Mouse (Mus musculus) left cerebral cortex, adult 2 months (tissue): ENCODE data around the gene Rnf24. TPM values are rescaled to one million over a fixed set of nuclear protein-coding genes. Genes with fewer than 3 reads are reported as not detected.

ENCODE experiments used
- DNase-seq, 2 experiments: peaks; one replicate each; pipeline ENCODE4 v3.0.0; 2021 to 2022; ENCODE audit warnings: low spot score in 2 of 2, mixed read lengths in 1 of 2; ENCODE audit errors: extremely low spot score in 1 of 2
- H3K27ac ChIP-seq: fragments of 200-600 bp; 2 replicates; pipeline ENCODE4 v1.8.1; 2022
- H3K4me3 ChIP-seq: fragments of 200-600 bp; 2 replicates; pipeline ENCODE4 v1.8.1; 2022
- CTCF ChIP-seq: fragments of 200-600 bp; IDR thresholded peaks from 2 replicates; pipeline ENCODE4 v1.8.1; 2022; ENCODE audit warnings: antibody characterized with exemption, mild to moderate bottlenecking, moderate library complexity
- intact Hi-C: fragments of 180-260 bp; cut with DNase I; formaldehyde crosslinking; loops from one replicate; pipeline ENCODE4 v1.15.1; 2025
- total RNA-seq, 2 experiments: library from RNA; stranded (reverse); gene quantifications; 2 replicates each; pipeline ENCODE4 v1.2.3; 2021

Rnf24 gene
- total RNA-seq, 2 experiments from 2014 or later = 39.8 to 41.4 TPM

GRCm38 (mm10) chr2:131372276-131372877 is 19.7 kb upstream of the Rnf24 start:
- no peak for DNase-seq
- intact Hi-C loops = loop anchor here (2.0 to 10.0 kb wide), 2 partner anchors 20 to 992 kb away; partner anchors contain the start of gene Rnf24
- no peak for TF ChIP-seq CTCF
- Histone ChIP-seq H3K4me3 (no peak overlapping the region), H3K27ac (no peak overlapping the region; the same call in 1 of the 2 replicates)

GRCm38 (mm10) chr2:131371811-131372210 is 19.1 kb upstream of the Rnf24 start:
- no peak for DNase-seq
- intact Hi-C loops = loop anchor here (2.0 to 10.0 kb wide), 2 partner anchors 19 to 993 kb away; partner anchors contain the start of gene Rnf24
- Histone ChIP-seq H3K27ac (no peak overlapping the region), H3K4me3 (no peak overlapping the region)
- TF ChIP-seq CTCF = no peak

- TF ChIP-seq CTCF = no peak
- DNase-seq = no peak
- no peak overlapping the region for H3K4me3 ChIP-seq
- no peak overlapping the region for H3K27ac ChIP-seq
- intact Hi-C loops = loop anchor here (10.0 kb wide), 1 partner anchor 994 kb away; no protein-coding TSS in a partner anchor
Measured at GRCm38 (mm10) chr2:131370828-131371227, 18.1 kb upstream of the Rnf24 start.

GRCm38 (mm10) chr2:131364689-131365088 is 12.0 kb upstream of the Rnf24 start:
- no peak overlapping the region for H3K27ac ChIP-seq
- no peak for DNase-seq
- no peak overlapping the region for H3K4me3 ChIP-seq
- intact Hi-C loops = no loop called here
- no peak for TF ChIP-seq CTCF

- no peak for TF ChIP-seq CTCF
- Histone ChIP-seq H3K4me3 (no peak overlapping the region), H3K27ac (no peak overlapping the region)
- intact Hi-C loops = no loop called here
- no peak for DNase-seq
Measured at GRCm38 (mm10) chr2:131358481-131358880, 5.8 kb upstream of the Rnf24 start.

GRCm38 (mm10) chr2:131354049-131354448 is 1.4 kb upstream of the Rnf24 start:
- TF ChIP-seq CTCF = no peak
- H3K27ac ChIP-seq = no peak overlapping the region
- intact Hi-C loops = loop anchor here (5.0 kb wide), 1 partner anchor 92 kb away; the partner anchor contains the start of gene Pank2
- no peak for DNase-seq
- no peak overlapping the region for H3K4me3 ChIP-seq

GRCm38 (mm10) chr2:131353564-131353915 is 848 bp upstream of the Rnf24 start:
- no peak overlapping the region for H3K27ac ChIP-seq
- peak overlapping the region; percentile 91 for H3K4me3 ChIP-seq
- TF ChIP-seq CTCF = no peak
- intact Hi-C loops = loop anchor here (2.0 to 5.0 kb wide), 2 partner anchors 19 to 91 kb away; partner anchors contain the start of gene Pank2
- DNase-seq = no peak

- peak overlapping the region; percentile 91 for H3K4me3 ChIP-seq
- no peak for TF ChIP-seq CTCF
- peak overlapping the region; percentile 97 for H3K27ac ChIP-seq
- DNase-seq = no peak
- intact Hi-C loops = loop anchor here (2.0 to 5.0 kb wide), 3 partner anchors 21 to 90 kb away; partner anchors contain the start of gene Pank2
Measured at GRCm38 (mm10) chr2:131351968-131352746, 535 bp downstream of the Rnf24 start.

GRCm38 (mm10) chr2:131351471-131351870 is 1.2 kb downstream of the Rnf24 start:
- intact Hi-C loops = loop anchor here (2.0 to 5.0 kb wide), 2 partner anchors 65 to 89 kb away; partner anchors contain the start of gene Pank2
- Histone ChIP-seq H3K27ac (peak overlapping the region; percentile 97), H3K4me3 (peak overlapping the region; percentile 91)
- DNase-seq = no peak
- TF ChIP-seq CTCF = no peak

GRCm38 (mm10) chr2:131350301-131350700 is 2.4 kb downstream of the Rnf24 start:
- DNase-seq = no peak
- no peak overlapping the region for H3K27ac ChIP-seq
- intact Hi-C loops = loop anchor here (2.0 to 5.0 kb wide), 2 partner anchors 66 to 88 kb away; partner anchors contain the start of gene Pank2
- no peak for TF ChIP-seq CTCF
- H3K4me3 ChIP-seq = no peak overlapping the region

- Histone ChIP-seq H3K27ac (no peak overlapping the region), H3K4me3 (no peak overlapping the region)
- TF ChIP-seq CTCF = no peak
- intact Hi-C loops = no loop called here
- no peak for DNase-seq
Measured at GRCm38 (mm10) chr2:131345556-131345955, 7.1 kb downstream of the Rnf24 start.

GRCm38 (mm10) chr2:131344449-131344848 is 8.2 kb downstream of the Rnf24 start:
- Histone ChIP-seq H3K4me3 (no peak overlapping the region), H3K27ac (no peak overlapping the region)
- TF ChIP-seq CTCF = no peak
- intact Hi-C loops = no loop called here
- DNase-seq = no peak
